Mouse (Mus musculus) kidney, adult 8-10 months (tissue): ENCODE data around the gene Igsf23.
A peak's percentile ranks its signal among the peaks of the same experiment; 100 is the strongest.
"Not testable (repeated sequence)": the region's sequence is repeated elsewhere in the genome, so short reads cannot be mapped to it uniquely, and the experiment has no call there.

ENCODE experiments used
- DNase-seq, 2 experiments: peaks; one replicate each; pipeline ENCODE4 v3.0.0; 2022

Igsf23 gene

DNA sequence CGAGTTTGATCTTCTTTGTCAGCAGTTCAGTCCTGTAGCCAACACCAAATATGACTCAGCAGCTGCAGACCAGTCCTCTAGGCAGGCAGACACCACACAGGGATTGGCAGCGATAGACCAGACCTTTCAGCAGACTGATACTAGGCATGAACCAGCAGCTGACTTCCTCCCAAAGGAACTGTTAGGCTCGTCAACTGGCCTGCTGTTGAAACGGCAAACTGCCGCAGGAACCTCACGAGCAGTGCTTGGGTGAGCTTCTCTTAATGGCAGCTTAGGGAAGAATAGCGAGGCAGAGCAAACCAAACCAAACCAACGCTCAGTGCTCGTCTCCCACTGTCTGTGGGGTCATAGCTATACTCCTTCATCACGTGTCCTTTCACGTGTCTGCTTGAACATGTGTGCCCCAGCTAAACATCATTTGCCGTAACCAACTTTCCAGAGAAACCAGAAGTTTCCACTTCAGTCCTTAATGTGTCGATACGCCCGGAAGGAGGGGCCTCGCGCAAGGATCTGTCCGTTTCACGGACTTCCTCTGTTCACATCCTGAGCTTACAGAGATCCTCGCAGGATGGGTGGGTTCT lies 15.3 kb downstream of the Igsf23 start:
- DNase-seq = no peak

DNA sequence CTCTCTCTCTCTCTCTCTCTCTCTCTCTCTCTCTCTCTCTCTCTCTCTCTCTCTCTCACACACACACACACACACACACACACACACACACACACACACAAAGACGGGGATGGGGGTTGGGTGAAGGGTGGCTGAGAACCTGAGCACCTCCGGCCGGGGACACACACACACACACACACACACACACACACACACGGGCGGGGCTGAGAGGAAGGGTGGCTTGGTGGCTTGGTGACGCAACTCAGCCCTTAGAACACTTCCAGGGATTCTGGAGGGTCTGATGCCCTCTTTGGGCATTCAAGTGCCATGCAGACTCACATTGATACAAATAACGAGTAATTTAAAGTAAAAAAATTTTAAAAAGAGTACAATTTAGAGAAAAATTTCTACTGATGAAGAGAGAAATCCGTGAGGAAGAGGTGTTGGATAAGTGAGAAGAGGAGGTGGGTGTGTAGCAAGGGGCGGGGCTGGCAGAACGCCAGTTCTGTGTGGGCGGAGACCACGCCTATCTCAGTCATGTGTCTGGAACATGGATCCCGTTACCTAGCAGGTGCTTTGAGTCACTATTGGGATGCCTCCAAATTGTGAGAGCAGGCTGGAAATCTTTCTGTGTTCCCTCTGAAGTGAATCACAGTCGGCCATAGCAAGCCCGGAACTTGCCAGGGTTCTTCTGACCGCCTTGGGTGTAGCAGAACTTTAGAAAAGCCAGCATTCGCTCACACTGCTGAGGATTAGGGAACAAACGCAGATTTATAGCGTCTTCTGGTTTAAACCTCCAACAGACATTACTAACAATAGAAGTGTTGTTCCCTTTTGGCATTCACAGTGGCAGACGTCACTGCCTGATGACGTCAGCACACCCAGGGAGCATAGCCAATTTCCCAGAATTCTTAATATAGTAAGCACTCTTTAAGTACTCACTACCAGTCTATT lies 17.4 kb downstream of the Igsf23 start:
- peak; percentile 40 to 58 for DNase-seq

DNA sequence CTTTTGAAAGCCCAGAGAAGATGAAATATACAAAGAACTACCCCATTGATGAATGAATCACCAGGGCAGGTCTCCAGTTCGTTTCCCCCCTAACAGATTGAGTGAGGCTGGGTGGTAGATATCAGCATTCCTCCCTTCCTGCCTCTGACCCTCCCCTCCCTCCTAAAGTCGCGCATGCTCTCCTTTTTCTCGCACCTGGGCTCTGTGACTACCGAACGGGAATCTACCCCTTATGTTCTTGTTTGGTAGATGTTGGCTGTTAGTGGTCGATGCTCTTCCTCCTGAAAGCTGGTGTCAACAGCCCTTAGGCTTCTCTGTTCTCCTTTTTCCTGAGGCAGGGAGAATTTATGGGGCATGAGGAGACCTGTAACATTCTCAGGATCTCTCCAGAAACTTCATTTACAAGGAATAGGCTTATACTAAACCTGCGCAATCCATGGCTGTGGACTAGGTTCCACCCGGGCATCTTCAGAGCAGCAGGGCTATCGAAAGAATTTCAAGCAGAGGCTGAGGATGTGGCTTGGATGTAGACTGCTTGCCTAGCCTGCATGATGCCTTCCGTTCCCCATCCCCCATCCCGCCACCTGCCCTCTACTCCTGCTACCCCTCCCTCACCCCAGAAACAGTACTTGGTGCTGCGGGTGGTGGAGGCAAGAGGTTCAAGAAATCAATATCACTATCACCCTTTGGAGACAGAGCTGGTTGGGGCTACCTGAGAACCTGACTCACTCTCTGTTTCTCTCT lies 18.3 kb downstream of the Igsf23 start:
- DNase-seq = no peak

DNA sequence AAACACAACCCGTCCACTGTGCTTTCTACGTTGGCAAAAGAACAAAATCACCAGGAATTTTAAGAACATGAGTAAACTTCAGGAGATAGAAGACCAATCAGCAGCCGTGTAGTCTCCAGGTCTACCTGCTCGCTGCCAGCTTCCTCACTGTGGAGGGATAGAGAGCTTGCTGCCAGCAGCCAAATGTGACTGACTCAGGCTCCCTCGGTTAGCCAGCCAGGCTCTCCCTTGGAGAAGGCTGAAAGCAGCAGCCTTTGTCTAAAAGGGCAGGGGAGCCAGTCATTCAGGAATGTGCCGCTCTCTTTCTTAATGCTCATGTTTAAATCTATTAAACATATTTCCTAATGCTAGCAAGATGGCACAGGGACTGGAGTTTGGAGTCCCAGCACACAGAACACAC lies 20.1 kb downstream of the Igsf23 start:
- DNase-seq = not testable (repeated sequence)

DNA sequence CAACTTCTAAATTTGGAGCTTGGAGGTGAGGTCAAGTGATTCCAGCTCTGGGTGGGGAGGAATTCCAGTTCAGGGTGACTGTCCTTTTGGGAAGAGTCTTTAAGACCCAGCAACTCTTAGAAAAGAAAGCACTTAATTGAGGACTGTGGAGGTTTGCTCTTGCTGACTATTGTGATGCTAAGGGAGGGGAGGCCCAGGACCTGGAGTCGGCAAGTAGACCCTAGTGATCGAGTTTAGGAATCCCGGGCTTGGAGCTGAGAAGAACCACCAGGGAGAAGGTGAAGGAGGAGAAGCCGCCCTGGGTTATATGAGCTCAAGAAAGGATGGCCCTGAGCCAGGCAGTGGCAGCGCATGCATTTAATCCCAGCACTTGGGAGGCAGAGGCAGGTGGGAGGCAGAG lies 22.1 kb downstream of the Igsf23 start:
- no peak for DNase-seq

DNA sequence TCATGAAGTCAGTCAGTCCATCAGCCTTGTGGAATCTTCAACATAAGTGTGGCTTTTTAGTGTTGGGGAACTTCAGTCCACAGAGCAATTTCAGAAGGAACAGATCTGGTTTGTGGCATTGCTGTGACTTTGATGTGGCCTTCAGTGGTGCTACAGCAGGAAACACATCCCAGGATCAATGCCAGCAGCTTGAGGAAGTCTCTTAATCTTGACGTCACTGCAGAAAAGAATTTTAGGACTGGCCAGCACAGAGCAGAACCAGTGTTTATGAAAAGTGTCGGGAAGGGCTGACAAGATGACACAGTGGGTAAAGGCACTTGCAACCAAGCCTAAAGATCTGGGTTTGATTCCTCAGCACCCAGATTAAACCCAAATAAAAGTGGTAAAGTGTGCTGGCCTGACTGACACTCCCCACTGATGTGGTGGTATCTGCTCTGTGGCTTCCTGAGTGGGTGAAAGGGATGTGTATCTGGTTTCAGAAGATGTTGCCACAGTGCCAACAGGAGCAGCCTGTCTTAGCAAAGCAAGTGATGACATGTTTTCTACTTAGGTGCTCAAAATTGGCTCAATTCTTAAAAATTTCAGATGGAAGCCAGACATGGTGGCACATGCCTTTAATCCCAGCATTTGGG lies 23.6 kb downstream of the Igsf23 start:
- DNase-seq = peak in 1 of 2 experiments; percentile 29

DNA sequence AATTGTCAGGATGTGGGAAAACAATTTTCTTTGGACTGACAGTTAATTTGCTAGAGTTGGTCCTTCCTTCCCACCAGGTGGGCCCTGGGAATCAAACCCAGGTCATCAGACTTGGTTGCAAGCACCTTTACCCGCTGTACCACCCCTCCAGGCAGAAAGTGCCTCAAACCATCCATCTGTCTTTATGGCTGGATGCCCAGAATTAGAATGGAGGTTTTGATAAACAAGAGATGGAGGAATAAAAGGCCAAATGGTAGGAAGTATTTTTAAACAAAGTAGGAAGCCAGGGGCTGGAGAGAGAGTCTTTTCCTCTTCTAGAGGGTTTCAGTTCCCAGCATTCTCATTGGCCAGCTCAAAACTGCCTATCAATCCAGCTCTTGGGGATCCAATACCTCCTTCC lies 25.2 kb downstream of the Igsf23 start:
- no peak for DNase-seq

DNA sequence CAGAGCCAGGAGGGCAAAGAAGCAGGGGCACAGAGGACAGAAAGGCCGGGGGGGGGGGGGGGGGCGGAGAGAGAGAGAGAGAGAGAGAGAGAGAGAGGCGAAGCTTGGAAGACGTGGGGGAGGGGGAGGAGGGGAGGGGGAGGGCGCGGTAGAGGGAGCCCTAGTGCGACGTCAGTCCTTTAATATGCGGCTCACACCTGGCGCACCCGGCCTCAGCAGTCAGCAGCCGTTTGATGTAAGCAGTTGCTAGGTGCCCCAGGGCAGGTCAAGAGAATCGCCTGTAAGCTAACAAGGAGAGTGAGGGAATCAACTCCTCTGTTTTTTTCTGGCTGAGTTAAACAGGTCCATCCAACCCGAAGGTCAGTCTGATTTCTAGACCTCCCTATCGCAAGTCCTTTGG lies 26.8 kb downstream of the Igsf23 start:
- no peak for DNase-seq

DNA sequence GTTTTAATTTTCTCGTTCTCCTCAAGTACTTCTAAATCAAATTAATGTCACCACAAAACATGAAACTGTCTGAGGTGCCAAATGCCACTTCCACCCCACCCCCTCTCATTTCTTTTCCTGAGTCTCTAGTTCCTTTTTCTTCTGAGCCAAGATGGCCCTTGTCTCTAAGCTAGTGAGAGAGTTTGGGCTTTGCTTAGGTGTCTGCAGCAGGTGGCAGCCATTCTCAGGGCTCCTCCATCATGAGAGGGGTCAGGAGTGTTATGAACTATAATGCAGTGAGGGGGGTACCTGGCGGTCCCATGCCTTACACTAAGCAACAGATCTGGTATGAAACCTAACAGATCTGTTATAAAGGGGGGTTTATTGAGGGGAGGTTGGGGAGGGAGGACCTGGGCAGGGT lies 27.2 kb downstream of the Igsf23 start:
- DNase-seq = no peak

DNA sequence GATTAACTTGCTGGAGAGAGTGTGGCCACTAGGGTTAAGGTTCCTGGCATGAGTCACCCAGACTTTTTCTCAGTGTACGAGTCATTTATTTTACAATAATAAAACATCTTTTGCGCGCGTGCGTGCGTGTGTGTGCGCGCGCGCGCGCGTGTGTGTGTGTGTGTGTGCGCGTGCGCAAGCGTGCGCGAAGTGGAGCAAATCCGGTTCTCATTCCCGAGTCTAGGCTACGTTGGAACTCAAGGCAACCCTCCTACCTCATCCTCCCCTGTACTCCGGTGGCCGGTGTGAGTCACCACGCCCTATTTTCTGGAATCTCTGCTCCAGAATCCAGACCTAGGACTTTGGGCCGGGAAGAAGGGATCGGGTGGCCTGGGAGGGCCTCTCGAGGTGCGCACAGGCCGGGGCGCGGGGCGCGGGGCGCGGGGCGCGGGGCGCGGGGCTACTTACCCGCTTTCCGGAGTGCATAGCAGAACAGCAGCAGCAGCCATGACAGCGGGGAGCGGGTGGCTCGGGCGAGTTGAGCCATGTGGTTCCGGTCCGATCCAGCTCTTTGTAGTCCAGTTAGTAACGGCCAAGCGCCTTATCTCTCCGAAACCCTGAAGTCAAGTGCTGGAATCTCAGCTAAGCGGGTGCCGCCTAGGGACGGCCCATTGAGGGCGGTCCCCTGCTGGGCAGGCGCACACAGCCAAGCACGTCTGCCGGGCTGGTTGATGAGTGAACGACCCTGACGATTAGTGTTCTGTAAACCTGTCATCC lies 29.9 kb downstream of the Igsf23 start, which contains the start of gene Pvr:
Gene Pvr, minus strand, starts transcription at position 655 of the 756 bp plus-strand sequence.
- peak; percentile 83 to 86 for DNase-seq

DNA sequence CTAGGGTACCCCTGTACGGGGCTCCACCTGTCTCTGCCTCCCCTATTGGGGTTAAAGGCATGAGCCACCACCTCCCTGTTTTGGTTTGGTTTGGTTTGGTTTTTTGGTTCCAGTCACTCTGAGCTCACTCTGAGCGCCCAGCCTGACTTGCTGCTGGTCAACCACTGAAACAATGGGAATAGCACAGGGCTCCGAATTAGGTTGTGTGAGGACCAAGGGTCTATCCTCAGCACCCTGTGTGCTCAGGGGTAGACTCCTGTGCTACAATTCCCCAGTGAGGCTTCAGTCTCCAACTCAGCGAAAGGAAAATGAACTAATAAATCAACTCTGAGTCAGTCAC lies 30.4 kb downstream of the Igsf23 start:
- DNase-seq = no peak

DNA sequence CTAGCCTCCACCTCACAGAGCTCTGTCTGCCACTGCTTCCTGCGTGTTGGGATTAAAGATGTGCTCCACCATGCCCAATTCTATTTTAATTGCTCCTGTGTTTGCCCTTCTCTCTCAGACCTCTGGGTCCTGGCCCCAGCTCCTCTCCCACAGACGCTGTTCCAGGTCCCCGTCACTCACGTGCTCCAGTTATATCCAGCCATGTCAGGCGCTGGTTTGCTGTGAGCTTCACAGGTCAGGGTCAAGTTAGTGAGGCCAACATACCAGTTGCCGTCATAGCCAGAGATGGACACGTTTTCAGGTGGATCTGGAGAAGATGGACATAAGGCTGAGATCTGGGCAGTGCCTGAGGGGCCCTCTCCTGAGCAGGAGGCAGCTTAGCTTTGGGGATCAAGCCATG lies 36.0 kb downstream of the Igsf23 start:
- DNase-seq = no peak

DNA sequence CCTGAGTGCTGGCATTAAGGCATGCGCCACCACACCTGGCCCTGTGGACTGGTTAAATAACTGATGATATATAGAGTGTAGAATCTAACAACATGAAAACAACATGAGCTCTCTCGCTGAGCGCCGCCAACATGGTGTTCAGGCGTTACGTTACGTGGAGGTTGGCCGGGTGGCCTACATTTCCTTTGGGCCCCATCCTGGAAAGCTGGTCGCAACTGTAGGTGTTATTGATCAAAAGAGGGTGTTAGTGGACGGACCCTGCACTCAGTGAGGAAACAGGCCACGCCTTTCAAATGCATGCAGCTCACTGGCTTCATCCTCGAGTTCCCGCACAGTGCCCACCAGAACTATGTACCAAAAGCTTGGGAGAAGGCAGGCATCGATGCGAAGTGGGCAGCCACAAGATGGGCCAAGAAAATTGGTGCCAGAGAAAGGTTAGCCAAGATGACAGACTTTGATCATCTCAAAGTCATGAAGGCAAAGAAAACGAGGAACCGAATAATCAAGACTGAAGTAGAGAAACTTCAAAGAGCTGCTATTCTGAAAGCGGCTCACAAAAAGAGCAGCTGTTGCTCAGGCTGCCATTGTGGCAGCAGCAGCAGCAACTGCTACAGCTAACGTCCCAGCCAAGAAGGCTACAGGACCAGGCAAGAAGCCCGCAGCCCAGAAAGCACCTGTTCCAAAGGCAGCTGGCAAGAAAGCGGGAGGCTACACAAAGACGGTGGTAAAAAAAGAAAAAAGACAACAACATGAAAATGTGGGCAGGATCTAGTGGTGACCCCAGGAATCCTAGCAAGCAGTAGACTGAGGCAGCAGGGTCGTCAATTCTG lies 38.6 kb downstream of the Igsf23 start:
- no peak for DNase-seq

DNA sequence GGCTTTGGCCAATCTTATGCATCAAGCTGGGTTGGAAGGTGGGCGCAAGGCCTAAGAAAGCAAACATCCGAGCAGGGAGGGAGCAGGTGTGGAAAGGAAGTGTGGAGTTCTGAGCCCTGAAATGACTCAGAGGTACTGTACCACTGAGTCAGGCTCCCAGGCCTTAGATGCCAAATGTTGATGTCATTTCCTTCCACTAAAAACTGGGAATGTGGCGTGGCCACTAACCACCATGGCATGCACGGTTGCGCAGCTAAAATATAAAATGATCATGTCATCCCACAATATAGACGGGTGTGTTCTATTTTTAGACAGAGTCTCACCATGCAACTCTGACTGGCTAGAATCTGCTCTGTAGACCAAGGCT lies 39.3 kb downstream of the Igsf23 start:
- DNase-seq = no peak

DNA sequence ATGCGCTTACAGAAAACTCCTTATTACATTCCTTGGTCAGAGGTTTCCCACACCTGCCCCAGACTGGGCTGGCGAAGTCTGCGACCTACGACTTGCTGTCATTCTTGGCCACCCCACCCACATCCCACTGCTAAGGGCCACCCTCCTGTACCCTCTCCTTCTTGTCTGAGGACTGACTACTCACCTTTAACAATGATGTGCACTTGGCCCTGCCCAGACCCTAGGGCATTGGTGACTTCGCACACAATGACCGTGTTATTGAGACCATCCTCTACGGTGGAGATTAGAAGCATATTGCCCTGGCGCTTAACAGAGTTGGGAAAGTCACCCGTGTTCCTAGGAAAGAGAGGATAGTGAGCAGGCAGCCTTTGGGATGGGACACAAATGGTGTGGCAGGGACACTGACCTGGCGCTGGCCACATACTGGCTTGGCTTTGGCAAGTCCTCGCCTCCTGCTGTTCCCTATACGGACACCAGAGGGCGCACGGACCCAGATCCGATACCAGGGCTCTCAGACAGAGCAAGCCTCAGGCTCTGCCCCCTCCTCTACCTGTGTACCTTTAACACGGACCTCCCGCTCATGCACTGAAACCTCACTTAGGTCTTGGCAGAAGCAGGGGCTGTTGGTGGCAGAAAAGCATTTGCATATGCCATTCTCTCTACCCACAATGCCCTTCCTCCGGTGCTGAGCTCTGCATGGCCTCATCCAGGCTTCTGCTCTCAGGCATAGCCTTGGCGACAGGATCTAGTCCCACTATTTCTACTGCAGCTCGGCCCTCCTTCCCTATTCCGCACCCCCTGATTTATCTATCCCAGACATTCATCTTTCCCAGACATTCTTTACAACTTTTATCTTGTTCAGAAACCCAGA lies 39.9 kb downstream of the Igsf23 start:
- DNase-seq = peak; percentile 65 to 87

DNA sequence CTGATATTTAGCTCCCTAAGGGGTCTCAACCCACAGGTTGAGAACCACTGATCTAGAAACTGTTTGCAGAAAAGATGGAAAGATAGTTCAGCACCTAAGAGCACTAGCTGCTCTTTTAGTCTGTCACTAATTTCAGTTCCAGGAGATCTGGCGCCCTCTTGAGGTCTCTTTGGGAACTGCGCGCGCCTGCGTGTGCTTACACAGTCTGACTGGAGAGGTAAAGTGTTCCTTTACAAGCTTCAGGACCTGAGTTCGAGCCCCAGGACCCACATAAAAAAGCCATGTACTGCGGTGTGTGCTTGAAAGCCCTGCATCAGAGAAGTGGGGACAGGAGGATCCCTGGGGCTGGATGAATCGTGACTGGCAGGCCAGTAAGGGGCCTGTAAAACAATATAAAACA lies 60.7 kb downstream of the Igsf23 start:
- DNase-seq = peak in 1 of 2 experiments; percentile 70

DNA sequence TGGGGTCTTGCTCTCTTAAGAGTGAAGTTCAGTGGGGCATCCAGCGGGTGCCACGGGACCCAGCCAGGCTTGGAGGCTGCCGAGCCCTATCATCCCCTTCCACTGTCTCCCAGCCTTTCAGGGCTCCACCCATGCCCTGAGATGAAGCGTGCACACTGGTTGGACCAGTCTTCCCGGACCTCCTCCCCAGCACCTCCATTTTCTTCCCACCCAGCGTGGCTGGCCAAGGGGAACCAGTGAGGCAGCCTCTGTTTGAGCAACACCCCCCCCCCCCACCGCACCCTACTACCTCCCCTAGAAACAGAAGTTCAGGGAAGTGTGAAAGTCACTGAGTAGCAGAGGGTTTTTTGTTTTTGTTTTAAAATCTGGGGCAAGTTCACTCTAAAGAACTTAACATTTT lies 62.7 kb downstream of the Igsf23 start, which contains the start of gene Ceacam19:
Gene Ceacam19, minus strand, starts transcription at position 117 of the 400 bp plus-strand sequence.
- DNase-seq = no peak
